Mouse (Mus musculus) ES-E14 (cell line): ENCODE measurements around the gene Pced1b. TPM values are rescaled to one million over a fixed set of nuclear protein-coding genes. Genes with fewer than 3 reads are reported as not detected.
A peak's percentile ranks its signal among the peaks of the same experiment; 100 is the strongest.

Experiments used
- DNase-seq: peaks from one replicate; pipeline ENCODE4 v3.0.0-alpha.2; 2013; ENCODE audit warnings: low read depth, low spot score
- H3K27ac ChIP-seq: 2 replicates; pipeline ENCODE4 v1.5.1; 2012; ENCODE audit warnings: low read depth, mild to moderate bottlenecking, low read length, moderate library complexity, mixed read lengths; ENCODE audit not compliant: poor library complexity, insufficient read depth, severe bottlenecking
- H3K36me3 ChIP-seq: 2 replicates; pipeline ENCODE4 v1.6.1; 2012; ENCODE audit warnings: mild to moderate bottlenecking, low read length, moderate library complexity, mixed read lengths; ENCODE audit not compliant: control insufficient read depth, poor library complexity, insufficient read depth, severe bottlenecking
- H3K4me1 ChIP-seq, 2 experiments: fragments of 150-350 bp in 1 of 2; sonication (generic) in 1 of 2; 2 replicates each; pipeline ENCODE4 v1.6.1; 2012; ENCODE audit warnings: low read length in 2 of 2, mild to moderate bottlenecking in 1 of 2, mixed read lengths in 1 of 2; ENCODE audit not compliant: control insufficient read depth in 2 of 2, insufficient read depth in 2 of 2, poor library complexity in 1 of 2
- H3K4me3 ChIP-seq, 2 experiments: fragments of 150-350 bp in 1 of 2; sonication (generic) in 1 of 2; 2 replicates each; pipeline ENCODE4 v1.5.1; 2012; ENCODE audit warnings: low read length in 2 of 2, low read depth in 1 of 2, mild to moderate bottlenecking in 1 of 2, mixed read lengths in 1 of 2; ENCODE audit not compliant: insufficient read depth in 1 of 2, poor library complexity in 1 of 2, severe bottlenecking in 1 of 2
- H3K9ac ChIP-seq: 2 replicates; pipeline ENCODE4 v1.6.1; 2012; ENCODE audit warnings: low read depth, mild to moderate bottlenecking, low read length, mixed read lengths; ENCODE audit not compliant: poor library complexity, insufficient read depth, severe bottlenecking
- H3K9me3 ChIP-seq: fragments of 150-350 bp; sonication (generic); 2 replicates; pipeline ENCODE4 v1.6.1; 2012; ENCODE audit warnings: low read depth, mild to moderate bottlenecking, low read length; ENCODE audit not compliant: control insufficient read depth, insufficient read depth
- CHD2 ChIP-seq: IDR thresholded peaks from 2 replicates; pipeline ENCODE4 v1.6.1; 2014; ENCODE audit warnings: mild to moderate bottlenecking, low read depth, low read length, inconsistent platforms
- HCFC1 ChIP-seq: IDR thresholded peaks from 2 replicates; pipeline ENCODE4 v1.6.1; 2012; ENCODE audit warnings: low read length, inconsistent platforms, borderline replicate concordance; ENCODE audit not compliant: insufficient read depth
- MAFK ChIP-seq: IDR thresholded peaks from 2 replicates; pipeline ENCODE4 v1.6.1; 2014; ENCODE audit warnings: mild to moderate bottlenecking, low read depth, low read length, inconsistent platforms; ENCODE audit not compliant: insufficient read depth
- ZC3H11A ChIP-seq: IDR thresholded peaks from 2 replicates; pipeline ENCODE4 v1.6.1; 2012; ENCODE audit warnings: low read depth, mild to moderate bottlenecking, inconsistent platforms, low read length, borderline replicate concordance
- ZNF384 ChIP-seq: IDR thresholded peaks from 2 replicates; pipeline ENCODE4 v1.6.1; 2012; ENCODE audit warnings: low read depth, low read length, inconsistent platforms
- in situ Hi-C, 2 experiments: fragments of 600-800 bp; cut with MboI; formaldehyde crosslinking; loops; one replicate each; pipeline ENCODE4 v1.15.1; 2025; ENCODE audit warnings: low sequenced_read_pairs in 2 of 2, inconsistent platforms in 1 of 2; ENCODE audit not compliant: unreplicated experiment in 2 of 2
- total RNA-seq: library from RNA; depleted of rRNA; stranded (reverse); fragments of 300-350 nt; gene quantifications from 2 replicates; pipeline ENCODE4 v1.2.3, GENCODE M21; 2012

Pced1b gene
- total RNA-seq, 1 experiment = 29.0 TPM

- no peak overlapping the region; the same call in 1 of the 2 replicates for H3K27ac ChIP-seq
- H3K4me1 ChIP-seq = peaks cover 11 to 28% of the 10 kb centered on the region in 2 experiments
- H3K4me3 ChIP-seq = no peak overlapping the region; a peak in 1 of 4 replicates
- H3K9ac ChIP-seq = no peak overlapping the region
- 0 out of 2 replicates have a peak, but pooled peaks cover 2% of the 10 kb centered on the region for H3K36me3 ChIP-seq
- TF ChIP-seq MAFK (no peak), HCFC1 (no peak), ZC3H11A (no peak), ZNF384 (no peak), CHD2 (no peak)
- in situ Hi-C loops = no loop called here
- DNase-seq = peak; percentile 77
- no peaks in the 10 kb centered on the region for H3K9me3 ChIP-seq
Observed at GRCm38 (mm10) chr15:97337636-97338352, 90.9 kb downstream of the Pced1b start.

GRCm38 (mm10) chr15:97338377-97339060 is 91.6 kb downstream of the Pced1b start:
- Histone ChIP-seq H3K36me3 (0 out of 2 replicates have a peak, but pooled peaks cover 1% of the 10 kb centered on the region), H3K9me3 (no peaks in the 10 kb centered on the region), H3K9ac (no peak overlapping the region), H3K4me1 (peaks cover 14 to 30% of the 10 kb centered on the region in 2 experiments), H3K27ac (no peak overlapping the region; the same call in 1 of the 2 replicates), H3K4me3 (peak overlapping the region in 1 of 2 experiments; percentile 26; a peak in 2 of 4 replicates)
- in situ Hi-C loops = no loop called here
- DNase-seq = no peak
- TF ChIP-seq ZNF384 (no peak), HCFC1 (no peak), ZC3H11A (no peak), MAFK (no peak), CHD2 (no peak)

DNA sequence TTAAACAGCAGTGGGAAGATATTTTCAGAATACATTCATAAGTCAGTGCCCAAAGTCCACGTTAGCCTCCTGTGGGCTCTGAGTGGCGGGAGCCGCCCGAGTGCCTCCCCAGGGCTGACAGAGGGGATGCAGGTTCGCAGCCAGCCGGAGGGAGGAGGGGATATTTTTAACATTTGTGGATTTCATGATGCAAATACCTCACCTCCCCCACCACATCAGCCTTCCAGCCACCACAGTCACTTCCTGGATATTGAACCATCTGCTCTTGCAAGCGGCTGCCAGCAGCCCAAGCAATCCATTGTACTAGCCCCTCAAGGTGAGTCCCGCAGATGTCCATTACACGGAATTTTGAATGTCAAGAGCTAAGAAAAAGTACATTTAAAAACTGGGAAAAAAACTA is 95.4 kb downstream of the Pced1b start:
- in situ Hi-C loops = no loop called here
- H3K9ac ChIP-seq = no peak overlapping the region
- no peaks in the 10 kb centered on the region for H3K36me3 ChIP-seq
- H3K27ac ChIP-seq = peak overlapping the region; percentile 36; the same call in 1 of the 2 replicates
- no peaks in the 10 kb centered on the region for H3K9me3 ChIP-seq
- H3K4me3 ChIP-seq = no peak overlapping the region
- no peak for DNase-seq
- H3K4me1 ChIP-seq = peaks cover 25 to 44% of the 10 kb centered on the region in 2 experiments
- TF ChIP-seq MAFK (no peak), CHD2 (no peak), HCFC1 (no peak), ZC3H11A (no peak), ZNF384 (no peak)

GRCm38 (mm10) chr15:97342945-97343344 is 96.0 kb downstream of the Pced1b start:
- TF ChIP-seq CHD2 (no peak), ZC3H11A (no peak), MAFK (no peak), ZNF384 (no peak), HCFC1 (no peak)
- peak overlapping the region; percentile 57; the same call in 1 of the 2 replicates for H3K27ac ChIP-seq
- in situ Hi-C loops = no loop called here

More at GRCm38 (mm10) chr15:97342945-97343344, 96.0 kb downstream of the Pced1b start:
- H3K4me3 ChIP-seq = no peak overlapping the region
- peaks cover 25 to 41% of the 10 kb centered on the region in 2 experiments for H3K4me1 ChIP-seq
- DNase-seq = no peak
- H3K9ac ChIP-seq = no peak overlapping the region
- no peaks in the 10 kb centered on the region for H3K36me3 ChIP-seq
- no peaks in the 10 kb centered on the region for H3K9me3 ChIP-seq
